Mouse (Mus musculus) myocyte (in vitro differentiated cells): ENCODE data around the gene Kcnk10. TPM values are rescaled to one million over a fixed set of nuclear protein-coding genes. Genes with fewer than 3 reads are reported as not detected.
A peak's percentile ranks its signal among the peaks of the same experiment; 100 is the strongest.
"Not testable (repeated sequence)": the region's sequence is repeated elsewhere in the genome, so short reads cannot be mapped to it uniquely, and the experiment has no call there.

Source experiments
- H3K27me3 ChIP-seq: one replicate; pipeline ENCODE4 v1.6.1; 2011; ENCODE audit not compliant: control insufficient read depth, insufficient read depth, insufficient read length
- H3K36me3 ChIP-seq: one replicate; pipeline ENCODE4 v1.6.1; 2011; ENCODE audit not compliant: control insufficient read depth, insufficient read depth
- H3K4me2 ChIP-seq: one replicate; pipeline ENCODE4 v1.6.1; 2011; ENCODE audit warnings: low read depth, control low read depth
- H3K4me3 ChIP-seq: one replicate; pipeline ENCODE4 v1.5.1; 2011; ENCODE audit warnings: mild to moderate bottlenecking, control low read depth, moderate library complexity
- H3K79me2 ChIP-seq: one replicate; pipeline ENCODE4 v1.6.1; 2011; ENCODE audit not compliant: control insufficient read depth, insufficient read depth
- H3ac ChIP-seq: one replicate; pipeline ENCODE4 v1.6.1; 2011; ENCODE audit not compliant: control insufficient read depth, insufficient read length
- CEBPB ChIP-seq: IDR thresholded peaks from 2 replicates; pipeline ENCODE4 v1.6.1; 2011; ENCODE audit warnings: mild to moderate bottlenecking, moderate library complexity; ENCODE audit not compliant: poor library complexity, insufficient read depth, severe bottlenecking
- E2F4 ChIP-seq: IDR thresholded peaks from one replicate; pipeline ENCODE4 v1.6.1; 2011; ENCODE audit warnings: mild to moderate bottlenecking, control low read depth, moderate library complexity; ENCODE audit not compliant: insufficient read depth
- MAX ChIP-seq: IDR thresholded peaks from one replicate; pipeline ENCODE4 v1.6.1; 2011; ENCODE audit warnings: low read depth, mild to moderate bottlenecking, control low read depth
- MYOD1 ChIP-seq, 3 experiments: IDR thresholded peaks; one replicate each; pipeline ENCODE4 v1.6.1; 2011; ENCODE audit warnings: control low read depth in 2 of 3, low read depth in 2 of 3, mild to moderate bottlenecking in 2 of 3, moderate library complexity in 1 of 3; ENCODE audit not compliant: insufficient read length in 2 of 3, control insufficient read depth in 1 of 3
- MYOG ChIP-seq, 3 experiments: IDR thresholded peaks; one replicate each; pipeline ENCODE4 v1.6.1; 2011; ENCODE audit warnings: control low read depth in 2 of 3, low read depth in 2 of 3, mild to moderate bottlenecking in 2 of 3; ENCODE audit not compliant: insufficient read length in 2 of 3, control insufficient read depth in 1 of 3, insufficient read depth in 1 of 3
- POLR2A ChIP-seq: IDR thresholded peaks from one replicate; pipeline ENCODE4 v1.6.1; 2011; ENCODE audit warnings: low read depth, mild to moderate bottlenecking, control low read depth, moderate library complexity; ENCODE audit not compliant: insufficient read length
- POLR2AphosphoS2 ChIP-seq: IDR thresholded peaks from one replicate; pipeline ENCODE4 v1.6.1; 2011; ENCODE audit warnings: low read depth, control low read depth; ENCODE audit not compliant: insufficient read length
- REST ChIP-seq: IDR thresholded peaks from one replicate; pipeline ENCODE4 v1.6.1; 2011; ENCODE audit warnings: mild to moderate bottlenecking, control low read depth, moderate library complexity; ENCODE audit not compliant: insufficient read depth, insufficient read length
- SRF ChIP-seq: IDR thresholded peaks from one replicate; pipeline ENCODE4 v1.6.1; 2011; ENCODE audit warnings: low read depth; ENCODE audit not compliant: control insufficient read depth, insufficient read length
- TCF12 ChIP-seq: IDR thresholded peaks from one replicate; pipeline ENCODE4 v1.6.1; 2011; ENCODE audit warnings: mild to moderate bottlenecking, control low read depth; ENCODE audit not compliant: poor library complexity, insufficient read depth, severe bottlenecking
- TCF3 ChIP-seq: IDR thresholded peaks from one replicate; pipeline ENCODE4 v1.6.1; 2011; ENCODE audit warnings: low read depth, control low read depth; ENCODE audit not compliant: insufficient read length
- USF1 ChIP-seq: IDR thresholded peaks from one replicate; pipeline ENCODE4 v1.6.1; 2011; ENCODE audit warnings: low read depth, mild to moderate bottlenecking, control low read depth, moderate library complexity
- polyA plus RNA-seq: library from polyadenylated mRNA; unstranded; fragments of >200 nt; fragmentation: generic; extraction: Trizol; gene quantifications from one replicate; pipeline ENCODE4 v1.2.1, GENCODE M21; 2012; ENCODE audit warnings: missing spikeins

The Kcnk10 gene
- polyA plus RNA-seq: not detected

GRCm38 (mm10) chr12:98577861-98578360 is at the start of gene Kcnk10:
Gene Kcnk10 (minus strand): TSS chr12:98578310.
- H3K79me2 ChIP-seq: no peaks in the 10 kb centered on the region
- peaks cover 42% of the 10 kb centered on the region for H3K27me3 ChIP-seq
- no peaks in the 10 kb centered on the region for H3K36me3 ChIP-seq
- TF ChIP-seq POLR2A: no peak
- TF ChIP-seq E2F4: no peak
- TF ChIP-seq TCF3: no peak
- TF ChIP-seq MYOD1 (IDR thresholded peaks at IDR 0.05; ENCODE audit: control insufficient read depth in 1 of 3, insufficient read length in 2 of 3, low read depth in 2 of 3): no peak
- no peak for TF ChIP-seq MAX
- TF ChIP-seq SRF: no peak
- TF ChIP-seq REST: no peak
- no peak for TF ChIP-seq CEBPB
- no peak for TF ChIP-seq TCF12
- TF ChIP-seq MYOG (IDR thresholded peaks at IDR 0.05; ENCODE audit: control insufficient read depth in 1 of 3, insufficient read depth in 1 of 3, insufficient read length in 2 of 3, low read depth in 2 of 3): no peak
- TF ChIP-seq POLR2AphosphoS2: no peak
- no peak for TF ChIP-seq USF1
- no peak within 1 kb of the TSS for H3K4me3 ChIP-seq
- H3K4me2 ChIP-seq: peak within 1 kb of the TSS; percentile 12
- no peak within 1 kb of the TSS for H3ac ChIP-seq

- Histone ChIP-seq H3K4me2 (peak within 1 kb of the TSS; percentile 84), H3K4me3 (peak within 1 kb of the TSS; percentile 80), H3K79me2 (no peaks in the 10 kb centered on the region), H3ac (no peak within 1 kb of the TSS), H3K36me3 (peaks cover 3% of the 10 kb centered on the region), H3K27me3 (no peaks in the 10 kb centered on the region)
- TF ChIP-seq MYOD1 (IDR thresholded peaks at IDR 0.05; ENCODE audit: control insufficient read depth in 1 of 3, insufficient read length in 2 of 3, low read depth in 2 of 3): no peak
- TF ChIP-seq E2F4: no peak
- TF ChIP-seq POLR2AphosphoS2: peak; percentile 38
- no peak for TF ChIP-seq USF1
- TF ChIP-seq POLR2A: peak; percentile 51
- TF ChIP-seq MYOG (IDR thresholded peaks at IDR 0.05; ENCODE audit: control insufficient read depth in 1 of 3, insufficient read depth in 1 of 3, insufficient read length in 2 of 3, low read depth in 2 of 3): no peak
- no peak for TF ChIP-seq REST
- TF ChIP-seq TCF3: no peak
- no peak for TF ChIP-seq TCF12
Measured at GRCm38 (mm10) chr12:98627392-98628259, 49.5 kb upstream of the Kcnk10 start, which contains the start of gene Spata7. Gene Spata7 (plus strand): TSS chr12:98628157.

- H3K4me2 ChIP-seq, H3K36me3 ChIP-seq, H3K79me2 ChIP-seq, H3K27me3 ChIP-seq, H3ac ChIP-seq, H3K4me3 ChIP-seq: not testable (repeated sequence)
Measured at GRCm38 (mm10) chr12:98623266-98623665, 45.2 kb upstream of the Kcnk10 start.

- H3K79me2 ChIP-seq, H3K27me3 ChIP-seq, H3K4me2 ChIP-seq, H3K4me3 ChIP-seq, H3K36me3 ChIP-seq, H3ac ChIP-seq: not testable (repeated sequence)
Measured at GRCm38 (mm10) chr12:98620922-98621321, 42.8 kb upstream of the Kcnk10 start.

- no peak for TF ChIP-seq MYOG (IDR thresholded peaks at IDR 0.05; ENCODE audit: control insufficient read depth in 1 of 3, insufficient read depth in 1 of 3, insufficient read length in 2 of 3, low read depth in 2 of 3)
- TF ChIP-seq POLR2A: no peak
- no peak for TF ChIP-seq MYOD1 (IDR thresholded peaks at IDR 0.05; ENCODE audit: control insufficient read depth in 1 of 3, insufficient read length in 2 of 3, low read depth in 2 of 3)
- no peak for TF ChIP-seq TCF12
- no peak for TF ChIP-seq SRF
- TF ChIP-seq MAX: no peak
- no peak for TF ChIP-seq TCF3
- TF ChIP-seq POLR2AphosphoS2: no peak
- TF ChIP-seq USF1: no peak
- TF ChIP-seq REST: no peak
- no peak for TF ChIP-seq CEBPB
- no peak for TF ChIP-seq E2F4
- no peak overlapping the region for H3K4me3 ChIP-seq
- H3ac ChIP-seq: no peak overlapping the region
- no peaks in the 10 kb centered on the region for H3K79me2 ChIP-seq
- no peaks in the 10 kb centered on the region for H3K36me3 ChIP-seq
- no peak overlapping the region for H3K4me2 ChIP-seq
- H3K27me3 ChIP-seq: no peaks in the 10 kb centered on the region
Measured at GRCm38 (mm10) chr12:98619496-98619895, 41.4 kb upstream of the Kcnk10 start.
